Mouse (Mus musculus) inflammation-experienced regulatory T-cells, adult 6 months (primary cell): Measurements from ENCODE around the gene Hsf5. TPM values are rescaled to one million over a fixed set of nuclear protein-coding genes. Genes with fewer than 3 reads are reported as not detected.

ENCODE experiments used
- ATAC-seq: one replicate; pipeline ENCODE4 v1.8.0; 2017
- polyA plus RNA-seq, 3 experiments: library from polyadenylated mRNA; unstranded; fragments of 100-300 nt; shearing (Covaris generic); gene quantifications; one replicate each; pipeline ENCODE4 v1.2.1; 2017

Hsf5 gene
- under 1 TPM; 0.21 to 0.34 (median 0.23) TPM for polyA plus RNA-seq

DNA sequence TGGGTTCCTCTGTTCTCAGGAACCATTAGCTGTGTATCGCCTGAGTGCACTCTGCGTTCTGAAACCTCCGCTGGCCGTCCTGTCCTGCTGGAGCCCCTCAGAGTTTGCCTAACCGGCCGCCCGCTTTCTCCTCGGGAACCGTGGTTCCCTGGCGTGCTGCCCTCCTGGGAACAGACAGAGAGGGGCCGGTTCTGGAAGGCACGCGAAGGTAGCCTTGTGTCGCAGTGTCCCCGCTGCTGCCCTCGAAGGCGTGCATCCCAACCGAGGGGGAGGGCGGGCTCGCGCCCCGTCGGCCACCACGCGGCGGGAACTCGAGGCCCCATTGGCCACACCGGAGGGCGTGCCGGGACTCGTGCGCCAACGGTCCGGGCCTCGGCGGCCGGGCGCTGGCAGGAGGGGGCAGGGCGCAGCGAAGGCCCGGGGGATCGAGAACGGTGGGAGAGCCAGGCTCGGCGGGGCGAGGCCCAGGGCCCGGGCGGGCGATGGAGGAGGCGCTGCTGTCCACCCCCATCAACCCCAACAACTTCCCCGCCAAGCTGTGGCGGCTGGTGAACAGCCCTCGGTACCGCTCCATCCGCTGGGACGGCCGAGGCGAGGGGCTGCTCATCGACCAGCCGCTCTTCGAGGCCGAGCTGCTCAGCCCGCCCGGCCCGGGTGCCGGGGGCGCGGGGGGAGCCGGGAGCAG, at the start of gene Hsf5:
Hsf5 (plus strand) TSS at position 375 of the 685 bp plus-strand sequence.
- no peak for ATAC-seq

DNA sequence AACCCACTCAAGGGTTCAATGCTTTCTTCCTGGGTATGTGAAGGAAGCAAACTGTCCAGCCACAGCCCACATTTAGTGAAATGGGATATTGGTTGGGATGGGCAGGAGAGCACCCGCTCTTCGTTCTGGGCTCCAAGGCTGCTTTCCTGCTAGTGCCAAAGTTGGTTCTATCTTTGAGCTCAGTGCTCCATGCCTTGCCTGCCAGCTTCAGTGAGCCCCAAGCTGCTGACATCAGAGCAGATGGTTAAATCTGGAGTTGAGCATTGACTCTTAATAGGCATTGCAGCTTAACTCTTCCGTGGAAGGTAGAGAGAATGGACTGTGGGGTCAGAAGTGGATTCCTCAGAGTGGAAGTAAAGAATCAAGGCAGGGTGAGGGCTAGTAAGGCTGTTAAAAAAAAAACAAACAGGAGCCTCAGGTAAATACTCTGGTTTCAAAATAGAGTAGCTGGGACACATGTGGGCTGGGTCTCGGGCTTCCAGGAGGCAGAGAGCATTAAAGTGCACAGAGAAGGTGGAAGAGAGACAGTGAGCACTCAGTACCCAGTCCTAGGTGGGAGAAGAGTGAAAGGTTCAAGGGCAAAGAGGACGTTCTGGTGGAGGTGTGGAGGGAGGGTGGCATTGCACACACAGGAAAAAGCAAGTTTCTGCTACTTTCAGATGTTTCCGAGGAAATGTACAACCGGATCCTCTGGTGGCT, 48.6 kb upstream of the Hsf5 start, which contains the start of gene Sept4:
Sept4 (plus strand) TSS at position 649 of the 699 bp plus-strand sequence.
- no peak for ATAC-seq

DNA sequence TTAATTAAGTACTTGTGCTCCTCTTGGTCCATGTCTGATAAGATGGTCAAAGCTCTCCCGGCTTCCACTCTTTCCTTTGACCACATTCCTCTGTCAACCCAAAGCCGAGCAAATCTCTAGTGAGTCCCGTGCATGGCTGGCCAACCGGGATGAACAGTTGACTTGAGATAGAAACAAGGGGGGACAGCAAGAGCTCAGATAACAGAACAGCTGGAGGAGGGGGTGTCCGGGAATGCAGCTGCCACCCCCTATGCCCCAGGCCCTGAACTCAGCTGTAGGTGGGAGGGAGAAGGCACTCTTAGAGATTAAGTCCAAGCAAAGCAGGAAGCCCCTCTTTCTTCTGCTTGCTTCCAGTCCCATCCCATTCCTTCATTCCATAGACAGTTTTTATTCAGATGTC, 46.2 kb upstream of the Hsf5 start:
- no peak for ATAC-seq

DNA sequence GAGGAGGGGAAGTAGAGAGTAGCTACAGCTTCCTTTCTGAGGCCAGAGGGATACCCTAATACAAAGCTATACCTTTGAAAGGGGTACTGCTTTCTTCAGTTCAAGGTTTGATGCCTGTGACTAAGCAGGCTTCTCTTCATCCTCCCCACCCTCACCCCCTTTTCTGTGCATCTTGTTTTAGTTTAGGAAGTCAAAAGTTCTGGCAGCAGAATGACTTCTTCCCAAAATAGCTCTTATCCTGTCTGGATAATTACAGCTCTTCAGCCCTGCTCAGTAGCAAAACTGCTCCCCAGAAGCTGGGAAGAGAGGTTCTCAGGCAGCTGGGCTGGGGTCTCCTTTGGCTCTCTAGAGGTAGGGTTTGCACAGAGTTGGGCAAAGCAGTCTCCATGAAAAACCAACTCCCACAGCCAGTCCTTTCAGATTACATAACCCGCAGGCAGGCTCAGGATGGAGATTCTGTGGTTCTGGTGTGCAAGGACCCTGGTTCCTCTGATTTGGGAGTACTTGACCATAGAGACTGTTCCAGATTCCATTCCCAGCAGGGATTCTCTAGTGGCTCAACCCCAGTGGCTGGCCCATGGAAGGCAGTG, 45.5 kb upstream of the Hsf5 start:
- no peak for ATAC-seq

DNA sequence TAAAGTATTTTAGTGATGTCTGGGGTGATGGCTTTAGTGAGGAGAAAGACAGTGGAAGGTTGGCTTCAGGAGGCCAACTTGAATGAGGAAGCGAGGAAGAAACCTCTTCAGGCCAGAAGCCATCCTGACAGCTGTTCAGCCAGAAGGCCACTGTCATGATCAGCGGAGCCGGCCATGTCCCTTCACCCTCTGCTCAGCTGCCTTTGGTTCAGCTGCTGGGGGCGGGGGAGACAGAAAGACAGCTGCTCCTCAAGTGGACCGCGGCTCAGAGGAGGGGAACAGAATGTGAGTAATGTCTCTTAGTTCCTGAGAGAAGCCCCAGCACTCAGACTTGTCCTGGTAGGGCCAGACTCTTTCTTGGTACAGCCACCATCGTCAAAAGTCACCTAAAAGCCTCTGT, 43.2 kb upstream of the Hsf5 start:
- ATAC-seq, result no peak

DNA sequence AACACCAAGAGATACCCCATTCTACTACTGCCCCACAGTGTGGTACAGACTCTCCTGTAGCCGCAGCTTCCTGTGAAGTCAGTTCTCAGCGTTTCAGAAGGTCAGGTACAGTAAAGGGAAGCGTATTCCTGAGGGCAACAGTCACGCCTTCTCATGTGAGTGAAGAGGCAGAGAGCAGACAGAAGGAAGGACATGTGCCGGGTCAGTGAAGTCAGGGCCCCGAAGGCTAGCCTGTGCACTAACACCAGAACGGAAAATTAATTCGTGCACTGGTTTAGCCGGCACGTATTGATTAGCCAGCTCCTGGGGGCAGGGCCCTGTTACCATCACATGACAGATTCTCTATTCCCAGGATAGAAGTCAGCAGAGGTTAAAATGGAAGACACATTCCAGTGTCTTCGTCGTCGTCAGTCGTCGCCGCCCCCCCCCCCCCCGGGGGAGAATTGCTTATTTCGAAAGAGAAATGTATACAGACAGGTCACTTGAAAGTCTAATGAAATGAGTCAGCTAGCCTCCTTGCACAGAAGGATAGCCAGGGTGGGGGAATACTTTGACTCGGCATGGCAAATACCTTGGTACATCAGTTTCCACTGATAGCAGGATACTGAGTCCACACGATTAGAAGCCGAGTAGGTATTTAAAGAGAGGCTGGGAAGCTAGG, 42.3 kb upstream of the Hsf5 start:
- no peak for ATAC-seq

DNA sequence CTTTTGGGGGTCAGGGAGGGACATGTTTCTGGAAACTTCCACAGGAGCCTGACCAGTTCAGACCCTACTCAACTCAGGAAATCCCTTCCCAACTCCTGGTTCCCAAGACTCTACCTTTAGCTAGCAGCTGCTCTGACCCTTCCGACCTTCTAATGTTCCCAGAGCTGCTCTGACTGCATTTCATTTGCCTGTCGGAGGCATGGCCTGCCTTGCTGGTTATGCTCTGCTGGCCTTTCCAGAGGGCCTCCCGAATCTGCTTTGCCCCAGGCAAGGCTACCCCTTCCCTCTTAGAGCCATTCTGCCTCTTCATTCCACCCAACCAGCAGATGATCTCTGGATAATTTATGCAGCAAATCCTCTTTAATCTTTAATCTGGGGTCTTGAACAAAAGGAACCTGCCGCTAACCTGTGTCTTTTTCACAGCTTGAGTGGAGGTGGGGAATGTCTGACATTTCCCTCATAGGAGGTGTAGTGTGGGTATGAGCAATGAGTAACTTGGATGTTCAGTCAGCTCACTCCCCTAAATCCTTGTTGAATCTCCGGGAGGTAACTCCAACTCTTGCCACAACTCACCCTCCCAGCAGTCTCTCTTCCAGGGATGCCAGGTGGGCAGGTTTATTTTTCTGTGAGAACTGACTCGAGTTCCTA, 39.2 kb upstream of the Hsf5 start:
- ATAC-seq, result no peak

DNA sequence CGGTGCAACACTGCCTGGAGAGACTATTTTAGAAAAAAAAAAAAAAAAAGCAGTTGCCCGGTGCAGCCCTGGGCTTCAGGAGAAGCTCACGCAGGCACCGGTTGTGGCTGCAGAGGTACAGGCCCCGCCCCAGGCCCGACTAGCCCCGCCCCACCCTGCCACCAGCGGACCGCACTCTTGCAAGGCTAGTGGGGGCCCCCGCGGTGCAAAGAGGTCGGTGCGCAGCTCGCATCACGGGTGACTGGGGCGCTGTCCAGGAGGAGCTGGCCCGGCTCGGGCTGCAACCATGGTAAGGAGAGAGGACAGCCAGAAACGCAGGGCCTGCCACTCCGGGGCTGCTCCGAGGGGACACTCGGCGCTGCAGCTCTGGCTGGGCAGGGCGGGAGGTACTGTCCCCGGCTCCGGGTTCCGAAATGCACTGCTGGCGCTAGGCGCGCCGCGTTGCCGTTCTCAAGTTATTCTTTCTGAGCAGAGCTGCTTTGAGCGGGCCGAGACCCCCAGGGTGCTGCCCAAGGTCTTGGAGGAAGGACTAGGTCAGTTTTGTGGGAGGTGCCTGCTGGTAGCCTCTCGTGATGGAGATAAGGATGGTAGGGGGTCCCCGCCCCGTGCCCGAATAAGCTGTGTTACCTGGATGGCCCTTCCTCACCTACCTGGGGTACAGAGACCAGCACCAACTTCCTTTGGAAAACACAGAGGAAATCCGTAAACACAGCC, 38.6 kb upstream of the Hsf5 start:
- peak; percentile 41 for ATAC-seq

DNA sequence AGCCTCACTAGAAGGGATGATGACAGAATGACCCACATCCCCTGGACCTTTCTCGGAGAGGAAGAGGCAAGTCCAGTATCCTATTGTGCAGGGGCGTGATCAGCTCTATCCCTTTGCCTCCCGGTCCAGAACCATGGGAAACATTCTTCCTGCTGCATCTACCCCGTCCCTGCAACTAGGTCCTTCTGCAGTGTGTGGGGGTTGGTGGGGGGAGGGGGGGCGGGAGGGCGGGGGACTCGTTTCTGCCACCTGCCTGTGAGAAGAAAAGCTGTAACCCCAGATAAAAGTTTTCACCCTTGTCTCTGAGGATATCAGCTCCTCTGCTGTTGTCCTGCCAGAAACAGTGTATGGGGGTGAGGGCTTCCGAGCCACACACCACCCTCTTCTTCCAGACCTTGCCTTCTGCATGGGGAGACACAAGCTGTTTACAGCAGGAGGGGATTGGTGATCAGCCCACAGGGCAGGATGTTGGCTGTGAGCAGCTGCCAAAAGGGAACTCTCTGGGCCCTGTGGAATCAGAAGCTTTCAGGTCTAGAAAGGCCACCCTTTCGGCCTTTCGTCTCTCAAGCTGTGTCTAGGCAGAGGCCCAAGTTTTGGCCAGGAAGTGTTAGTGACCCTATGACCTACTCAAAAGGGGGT, 37.9 kb upstream of the Hsf5 start:
- ATAC-seq, result no peak

DNA sequence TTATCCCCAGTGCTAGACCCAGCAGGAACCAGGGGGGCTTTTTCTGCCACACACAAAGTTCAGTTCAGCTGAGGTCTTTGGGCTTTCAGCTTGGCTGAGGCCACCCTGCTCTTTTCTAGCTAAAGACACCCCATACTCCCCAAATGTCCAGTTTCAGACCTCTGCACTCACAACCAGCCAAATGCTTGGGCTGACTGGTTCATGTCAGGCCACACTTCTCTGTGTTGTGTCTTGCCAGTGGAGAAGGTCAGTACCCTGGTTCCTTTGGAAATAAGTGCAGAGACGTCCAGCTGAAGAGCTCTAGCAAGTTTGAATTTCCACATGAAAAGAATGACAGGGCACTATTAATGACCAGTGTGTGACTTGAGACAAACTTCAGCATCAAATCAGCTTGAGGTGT, 37.3 kb upstream of the Hsf5 start:
- ATAC-seq, result no peak

DNA sequence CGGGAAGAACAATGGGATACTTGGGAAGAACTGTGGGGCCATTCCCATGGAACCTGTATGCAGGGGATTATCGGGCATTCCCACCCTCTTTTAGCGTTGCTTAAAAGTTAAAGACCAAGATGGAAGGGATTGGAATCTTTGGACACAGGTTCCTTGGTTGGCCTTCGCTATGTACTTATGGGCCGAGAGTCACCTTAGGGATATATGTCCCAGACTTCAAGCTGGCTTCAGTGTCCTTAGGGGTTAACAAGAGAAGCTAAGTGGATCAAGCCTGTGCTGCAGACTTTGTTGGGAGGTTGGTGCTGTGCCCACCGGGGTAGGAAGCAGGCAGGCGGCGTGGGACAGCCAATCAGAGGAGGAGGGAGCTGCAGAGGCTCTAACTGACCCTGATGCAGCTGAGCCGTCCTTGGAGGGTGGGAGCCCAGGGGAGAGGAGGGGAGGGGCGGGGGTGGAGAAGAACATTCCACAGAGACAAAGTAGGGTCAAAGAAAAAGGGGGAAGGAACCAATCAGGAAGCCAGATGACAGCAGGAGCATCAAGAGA, 36.4 kb upstream of the Hsf5 start:
- ATAC-seq, result no peak

DNA sequence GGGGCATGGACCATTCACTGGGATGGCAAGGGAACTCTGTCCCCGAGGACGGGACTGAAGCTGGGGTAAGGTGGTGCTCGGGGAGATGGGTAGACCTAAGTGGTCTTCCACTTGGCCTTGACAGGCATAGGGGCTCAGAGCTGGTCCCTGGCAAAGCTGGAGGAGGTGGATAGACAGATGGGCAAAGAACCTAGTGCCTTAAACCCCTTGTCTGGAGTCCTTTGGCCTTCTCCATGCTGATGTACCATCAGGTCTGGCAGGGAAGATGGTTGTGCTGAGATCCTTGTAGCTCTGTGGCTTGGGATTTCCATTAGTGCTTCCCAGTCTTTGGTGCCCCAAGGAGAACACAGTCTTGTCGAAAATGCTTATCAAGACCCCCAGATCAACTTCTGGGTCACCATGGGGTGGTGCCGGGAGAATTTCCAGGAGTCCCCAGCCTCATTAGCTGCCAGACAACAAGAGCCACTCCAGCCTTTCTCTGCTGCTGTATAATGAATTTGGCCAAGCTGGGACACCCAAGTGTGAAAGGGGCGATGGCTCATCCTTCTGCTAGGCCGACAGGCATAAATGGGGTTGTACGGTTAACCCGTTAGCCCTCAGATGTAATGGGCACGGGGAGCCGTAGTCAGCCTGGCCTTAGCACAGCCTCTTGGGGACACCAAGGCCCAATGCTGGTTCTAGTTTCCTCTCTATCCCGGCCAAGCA, 35.7 kb upstream of the Hsf5 start:
- ATAC-seq, result no peak

DNA sequence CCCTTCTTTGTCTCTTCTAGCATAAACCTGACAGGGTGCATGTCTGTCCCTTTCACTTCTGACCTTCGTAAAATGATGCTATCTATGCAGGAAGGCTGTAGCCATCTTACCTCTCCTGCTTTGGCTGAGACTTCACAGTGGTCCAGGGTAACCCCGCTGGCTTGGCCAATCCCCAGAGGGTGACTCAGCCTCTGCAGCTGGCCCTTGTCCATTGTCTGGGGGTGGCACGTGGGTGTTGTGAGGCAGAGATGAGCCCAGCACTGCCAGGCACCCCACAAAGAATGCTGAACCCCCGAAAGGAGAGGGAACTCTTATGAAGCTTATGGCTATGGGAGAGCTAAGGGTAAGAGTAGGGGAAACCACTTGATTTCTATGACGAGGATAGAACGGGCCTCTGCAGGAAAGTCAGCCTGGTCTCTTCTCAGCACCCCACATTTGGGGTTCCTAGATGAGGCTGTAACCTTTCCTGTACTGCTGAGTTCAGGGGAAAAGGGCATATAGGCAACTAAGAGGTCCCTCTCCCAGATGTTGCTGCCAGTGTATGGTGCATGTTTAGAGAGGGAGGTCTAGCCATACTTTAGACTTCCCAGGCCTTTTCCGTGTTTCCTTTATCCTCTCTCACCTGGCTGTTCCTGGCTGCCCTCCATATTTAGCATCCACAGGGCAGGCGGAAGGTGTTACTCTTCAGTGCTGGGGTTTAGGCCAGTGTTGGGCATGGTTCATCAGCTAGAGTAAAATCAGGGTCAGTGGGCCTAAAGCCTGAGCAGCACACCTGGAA, 34.8 kb upstream of the Hsf5 start:
- ATAC-seq, result no peak

DNA sequence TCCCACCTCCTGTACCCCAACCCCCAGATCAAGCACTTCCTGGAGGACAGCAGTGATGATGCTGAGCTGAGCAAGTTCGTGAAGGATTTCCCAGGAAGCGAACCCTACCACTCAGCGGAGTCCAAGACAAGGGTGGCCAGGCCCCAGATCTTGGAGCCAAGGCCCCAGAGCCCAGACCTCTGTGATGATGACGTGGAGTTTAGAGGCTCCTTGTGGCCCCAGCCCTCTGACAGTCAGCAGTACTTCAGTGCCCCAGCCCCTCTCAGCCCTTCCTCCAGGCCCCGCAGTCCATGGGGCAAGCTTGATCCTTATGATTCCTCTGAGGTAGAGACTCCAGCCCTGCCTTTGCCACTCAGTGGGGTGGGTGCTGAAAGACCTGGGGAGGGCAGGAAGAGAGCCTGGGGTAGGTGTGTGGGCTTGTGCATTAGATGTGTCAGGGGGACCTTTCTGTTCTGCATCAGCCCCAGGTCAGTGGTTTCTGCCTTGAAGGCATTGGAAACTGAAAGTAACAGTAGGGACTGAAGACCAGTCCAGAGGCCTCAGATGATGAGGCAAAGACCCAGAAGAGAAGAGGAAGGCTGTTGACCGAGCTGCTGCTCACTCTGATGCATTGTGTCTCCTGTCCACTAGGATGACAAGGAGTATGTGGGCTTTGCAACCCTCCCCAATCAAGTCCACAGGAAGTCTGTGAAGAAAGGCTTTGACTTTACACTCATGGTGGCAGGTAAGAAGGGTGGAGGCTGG, 33.5 kb upstream of the Hsf5 start:
- no peak for ATAC-seq

DNA sequence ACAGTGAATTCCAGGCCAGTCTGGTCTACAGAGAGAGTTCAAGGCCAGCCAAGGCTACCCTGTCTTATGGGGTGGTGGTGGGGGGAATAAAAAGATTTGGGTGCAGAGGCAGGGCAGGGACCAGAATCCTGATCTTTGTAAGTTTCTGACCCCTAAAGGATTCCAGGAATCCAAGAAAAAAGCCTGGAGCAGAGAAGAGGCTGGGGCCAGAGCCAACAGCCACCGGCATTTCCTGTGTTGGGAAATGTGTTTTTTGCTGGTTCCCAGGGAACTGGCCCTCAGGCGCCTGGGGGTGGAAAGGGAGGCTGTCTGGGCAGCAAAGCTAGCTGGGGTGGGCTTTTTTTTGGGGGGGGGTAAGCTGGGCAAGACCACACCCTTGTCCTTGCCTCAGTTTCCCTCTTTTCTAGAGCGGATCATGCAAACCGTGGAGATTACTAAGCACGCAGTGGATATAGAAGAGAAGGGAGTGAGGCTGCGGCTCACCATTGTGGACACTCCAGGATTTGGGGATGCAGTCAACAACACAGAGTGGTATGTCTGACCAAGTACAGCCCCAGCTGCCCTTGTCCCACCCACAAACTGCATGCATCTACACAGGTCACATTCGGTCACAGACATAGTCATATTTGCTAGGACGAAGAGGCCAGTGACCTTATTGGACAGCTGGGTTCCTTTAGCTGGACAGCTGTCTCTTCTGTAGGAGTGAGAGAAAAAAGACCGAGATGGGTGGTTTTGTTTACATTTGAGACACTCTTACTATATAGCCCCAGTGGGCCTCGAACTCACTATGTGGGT, 32.1 kb upstream of the Hsf5 start:
- no peak for ATAC-seq

DNA sequence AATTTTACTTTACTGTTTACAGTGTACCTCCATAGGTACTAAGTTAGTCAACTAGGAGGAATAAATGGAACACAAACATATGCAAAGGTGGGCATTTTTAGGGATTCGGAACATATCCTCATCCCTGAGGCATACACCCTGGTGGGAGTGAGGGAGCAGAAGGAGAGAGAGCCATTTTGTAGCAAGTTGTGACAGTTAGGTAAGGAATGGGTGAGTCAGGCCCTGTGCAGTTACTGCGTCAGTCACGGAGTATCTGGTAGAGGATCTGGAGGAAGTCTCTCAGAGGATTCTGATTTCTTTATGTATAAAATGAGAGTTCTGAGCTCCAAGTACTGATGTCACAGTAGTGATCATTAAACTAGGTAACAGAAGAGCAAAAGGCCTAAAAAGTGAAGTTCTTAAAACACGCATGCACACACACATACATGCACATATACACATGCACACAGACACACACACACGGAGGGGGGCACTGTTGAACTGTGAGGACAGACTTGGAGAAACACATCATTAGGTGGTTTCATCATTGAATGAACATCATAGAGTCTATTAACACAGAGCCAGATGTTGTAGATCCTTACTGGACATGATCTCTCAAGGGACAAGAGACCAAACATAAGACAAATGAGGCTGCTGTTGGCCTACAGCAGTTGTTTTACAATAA, 29.6 kb upstream of the Hsf5 start:
- no peak for ATAC-seq

DNA sequence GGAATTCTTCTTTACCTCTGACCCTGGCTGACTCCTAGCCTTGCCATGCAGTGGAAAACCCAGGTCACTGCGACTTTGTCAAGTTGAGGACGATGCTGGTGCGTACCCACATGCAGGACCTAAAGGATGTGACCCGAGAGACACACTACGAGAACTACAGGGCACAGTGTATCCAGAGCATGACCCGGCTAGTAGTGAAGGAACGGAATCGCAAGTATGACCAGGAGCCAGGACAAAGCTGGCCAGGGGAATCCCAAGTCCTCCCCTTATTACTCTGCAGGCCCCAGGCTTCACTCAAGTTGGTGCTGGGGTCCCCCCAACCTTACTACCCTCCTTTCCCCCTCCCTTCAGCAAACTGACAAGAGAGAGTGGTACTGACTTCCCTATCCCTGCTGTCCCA, 27.4 kb upstream of the Hsf5 start:
- ATAC-seq, result no peak
